Mouse (Mus musculus) CD4-positive naive resting alpha-beta T cell, adult 76 days (primary cell): ENCODE measurements around the gene Tuba1a. TPM values are rescaled to one million over a fixed set of nuclear protein-coding genes. Genes with fewer than 3 reads are reported as not detected.

Experiments
- total RNA-seq: library from RNA; stranded (reverse); gene quantifications from one replicate; pipeline ENCODE4 v1.2.4, GENCODE M21; 2023

Gene Tuba1a
- 261 TPM for total RNA-seq

DNA sequence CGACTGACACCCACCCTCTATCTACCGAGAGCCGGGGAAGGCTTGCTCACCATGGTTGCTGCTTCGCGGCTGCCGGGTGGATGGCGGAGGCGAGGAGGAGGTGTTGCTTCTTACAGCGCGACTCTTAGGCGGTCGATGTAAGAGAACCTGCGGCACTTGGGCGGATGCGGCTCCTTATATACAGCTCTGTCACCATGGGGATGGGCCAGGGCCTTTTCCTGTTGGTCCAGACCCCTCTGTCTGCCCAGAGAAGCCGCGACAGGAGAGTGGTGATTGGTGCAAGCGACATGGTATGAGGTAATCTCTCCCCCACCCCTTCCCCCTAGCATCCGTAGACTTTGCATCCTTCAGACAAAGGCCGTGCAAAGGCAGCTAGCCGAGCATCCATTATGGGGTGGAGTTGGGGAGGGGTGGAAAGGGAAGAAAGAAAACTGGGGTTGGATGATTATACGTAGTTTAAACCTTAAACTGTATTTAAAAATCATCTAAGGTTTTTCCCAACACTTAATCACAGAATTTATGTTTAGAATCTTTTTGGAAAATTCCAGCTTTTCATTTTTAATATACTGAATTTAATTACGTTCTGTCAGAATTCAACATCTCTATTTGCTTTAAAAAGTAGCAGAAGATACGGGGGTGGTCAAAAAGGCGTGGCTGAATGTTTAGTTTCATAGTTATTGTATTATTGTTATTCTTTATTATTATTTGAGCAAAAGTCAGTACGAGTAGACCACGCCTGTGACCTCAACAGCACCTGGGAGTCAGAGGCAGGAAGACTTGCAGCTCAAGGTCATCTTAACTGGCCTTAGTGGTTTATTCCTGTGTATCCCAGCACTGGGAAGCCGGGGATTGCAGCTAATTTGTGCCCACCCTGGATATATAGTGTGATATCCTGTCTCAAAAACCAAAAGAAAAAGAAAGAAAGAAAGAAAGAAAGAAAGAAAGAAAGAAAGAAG is at the start of gene Tuba1a, which contains the start of gene Gm49450:
Gene Tuba1a (minus strand): TSS at position 303 of the 956 bp plus-strand sequence.
Gene Gm49450 (minus strand): TSS at position 151 of the 956 bp plus-strand sequence.

GRCm38 (mm10) chr15:98934217-98934839 is 19.2 kb downstream of the Tuba1a start, which contains the start of gene Tuba1b:
Gene Tuba1b (minus strand): TSS chr15:98934565.

GRCm38 (mm10) chr15:98917538-98918498 is 35.7 kb downstream of the Tuba1a start, which contains the start of gene Lmbr1l:
Gene Lmbr1l (minus strand): TSS chr15:98918231.

Other genes starting within 250 kb of the Tuba1a start
- gene Ccdc65, start 245.5 kb downstream of the Tuba1a start, total RNA-seq: not detected
- gene Fkbp11, start 225.5 kb downstream of the Tuba1a start, total RNA-seq: 4.2 TPM
- 85.5 TPM for gene Arf3, start 190.5 kb downstream of the Tuba1a start, total RNA-seq
- gene Wnt10b, start 175.6 kb downstream of the Tuba1a start, total RNA-seq: 0.56 TPM
- gene Wnt1, start 163.8 kb downstream of the Tuba1a start, total RNA-seq: not detected
- 0.23 TPM for gene Ddn, start 144.2 kb downstream of the Tuba1a start, total RNA-seq
- 122 TPM for gene Prkag1, start 122.2 kb downstream of the Tuba1a start, total RNA-seq
- gene Kmt2d, start 82.5 kb downstream of the Tuba1a start, total RNA-seq: 276 TPM
- gene Rhebl1, start 59.2 kb downstream of the Tuba1a start, total RNA-seq: 24.9 TPM
- gene Dhh, start 55.2 kb downstream of the Tuba1a start, total RNA-seq: not detected
- 388 TPM for gene Lmbr1l, start 35.5 kb downstream of the Tuba1a start, total RNA-seq
- gene Tuba1b, start 19.1 kb downstream of the Tuba1a start, total RNA-seq: 217 TPM
- not detected for gene Gm49450, start 152 bp downstream of the Tuba1a start, total RNA-seq
- 64.0 TPM for gene Tuba1c, start 76.2 kb upstream of the Tuba1a start, total RNA-seq
- gene Prph, start 101.5 kb upstream of the Tuba1a start, total RNA-seq: not detected
- 2.3 TPM for gene Troap, start 120.9 kb upstream of the Tuba1a start, total RNA-seq
- not detected for gene C1ql4, start 134.1 kb upstream of the Tuba1a start, total RNA-seq
- gene Dnajc22, start 139.5 kb upstream of the Tuba1a start, total RNA-seq: not detected
- not detected for gene Spats2, start 172.2 kb upstream of the Tuba1a start, total RNA-seq